Mouse (Mus musculus) megakaryocyte-erythroid progenitor cell, adult 5-6 weeks (primary cell): Measurements from ENCODE around the gene Slc9b2. TPM values are rescaled to one million over a fixed set of nuclear protein-coding genes. Genes with fewer than 3 reads are reported as not detected.
A peak's percentile ranks its signal among the peaks of the same experiment; 100 is the strongest.

Experiments
- ATAC-seq: replicated peaks from 2 replicates; pipeline ENCODE4 v1.8.0; 2016; ENCODE audit warnings: mild to moderate bottlenecking, inconsistent platforms; ENCODE audit not compliant: severe bottlenecking, poor library complexity, low FRiP score, low TSS enrichment
- total RNA-seq, 2 experiments: library from RNA; stranded (forward) in 1 of 2; stranded (reverse) in 1 of 2; fragments of 200-1000, 215-1000 nt in 1 of 2; fragments of >200 nt in 1 of 2; fragmentation: Nextera tagmentation in 1 of 2; gene quantifications; 2 replicates each; pipeline ENCODE4 v1.2.3; 2014 to 2017

Gene Slc9b2
- total RNA-seq, 2 experiments from 2014 or later, result 0.04 TPM; not detected in 1

DNA sequence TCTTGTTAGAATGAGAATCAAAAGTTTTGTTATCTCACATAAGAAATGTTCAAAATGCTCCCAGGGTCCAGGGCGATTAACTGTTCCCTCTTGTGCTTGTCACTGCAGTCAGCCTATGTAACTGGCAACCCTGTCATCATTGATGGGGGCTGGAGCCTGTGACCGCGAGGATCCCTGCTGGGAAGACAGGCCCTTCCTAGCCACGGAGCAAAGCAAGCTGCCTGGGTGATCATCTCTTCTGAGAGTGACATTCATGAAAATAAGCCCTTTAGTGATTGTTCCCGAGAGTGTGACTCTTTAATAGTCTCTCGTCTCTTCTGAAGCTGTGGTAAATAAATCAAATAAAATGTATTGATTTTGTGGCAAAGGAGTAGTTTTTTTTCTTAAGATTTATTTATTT is 3.4 kb upstream of the Slc9b2 start:
- ATAC-seq, result no peak

DNA sequence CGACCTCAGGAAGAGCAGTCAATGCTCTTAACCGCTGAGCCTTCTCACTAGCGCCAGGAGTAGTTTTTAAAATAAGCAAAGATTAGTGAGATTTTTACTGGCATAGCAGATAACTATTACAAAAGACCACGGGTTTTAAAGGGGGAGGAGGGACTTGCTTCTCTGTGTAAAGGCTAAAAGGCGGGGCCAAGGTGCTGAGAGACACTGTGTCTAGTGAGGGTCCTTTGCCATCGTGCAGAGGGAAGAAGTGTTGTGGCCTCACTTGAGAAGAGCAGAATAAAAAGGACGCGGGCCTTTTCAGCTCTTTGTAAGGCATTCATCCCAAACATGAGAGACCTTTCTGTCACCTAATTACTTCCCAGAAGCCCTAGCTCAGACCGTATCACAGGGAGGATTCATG is 2.9 kb upstream of the Slc9b2 start:
- no peak for ATAC-seq

DNA sequence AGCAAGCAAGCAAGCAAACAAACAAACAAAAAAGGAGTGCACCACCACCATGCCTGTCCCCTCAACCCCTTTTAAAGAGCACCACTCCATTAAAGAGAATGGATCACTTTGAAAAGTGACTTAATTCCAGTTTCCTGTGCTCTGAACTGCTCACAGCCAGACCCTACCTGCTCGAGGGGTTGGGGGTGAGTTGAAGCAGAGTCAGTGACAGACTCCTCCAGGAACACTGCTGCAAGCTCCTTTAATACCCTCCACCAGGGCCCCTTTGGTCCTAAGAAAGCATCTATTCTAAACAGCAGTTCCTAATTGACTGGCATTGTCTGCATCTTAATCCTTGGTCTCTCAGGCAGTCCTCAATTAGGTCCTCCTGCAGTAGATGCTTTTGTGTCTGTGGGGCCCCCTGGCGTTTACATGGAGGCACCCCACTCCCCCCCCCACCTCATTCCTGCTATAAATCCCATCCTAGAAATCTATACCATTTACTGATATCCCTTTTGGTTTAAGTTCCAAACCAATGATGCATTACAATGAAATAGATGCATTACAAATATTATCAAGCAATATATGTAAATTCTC is 5.5 kb downstream of the Slc9b2 start:
- ATAC-seq, result no peak

DNA sequence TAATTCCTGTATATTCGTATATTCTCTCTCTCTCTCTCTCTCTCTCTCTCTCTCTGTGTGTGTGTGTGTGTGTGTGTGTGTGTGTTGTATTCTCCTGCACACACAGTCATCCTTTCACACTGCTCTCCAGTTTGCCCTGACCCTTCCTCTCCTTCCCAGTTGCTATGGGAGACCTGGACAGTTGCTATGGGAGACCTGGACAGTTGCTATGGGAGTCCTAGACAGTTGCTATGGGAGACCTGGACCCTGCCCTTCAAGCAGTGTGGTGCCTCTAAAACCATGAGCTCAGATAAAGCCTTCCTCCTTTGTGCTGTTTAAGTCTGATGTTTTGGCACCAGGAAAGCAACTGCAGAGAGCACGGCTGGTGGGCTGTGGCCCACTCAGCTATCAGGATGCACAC is 6.2 kb downstream of the Slc9b2 start:
- no peak for ATAC-seq

DNA sequence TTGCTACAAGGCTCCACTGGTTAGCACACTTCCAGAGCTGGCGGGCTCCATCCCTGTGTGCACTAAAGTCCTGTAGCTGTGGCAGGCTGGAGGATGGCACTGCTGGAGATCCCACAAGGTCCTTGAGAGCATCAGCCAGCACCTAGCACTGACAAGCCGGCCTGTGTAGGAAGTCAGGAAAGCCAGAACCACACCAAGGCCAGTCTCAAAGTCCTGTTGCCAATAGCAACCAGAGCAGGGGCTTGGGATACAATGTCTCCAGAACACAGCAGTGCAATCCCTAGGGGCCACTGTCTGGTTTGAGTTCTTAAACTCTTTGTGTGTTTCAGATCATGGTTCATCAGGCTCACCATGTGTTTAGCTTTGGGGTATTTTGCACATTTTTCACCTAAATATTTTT is 7.3 kb downstream of the Slc9b2 start:
- no peak for ATAC-seq

- ATAC-seq, result no peak
Observed at GRCm38 (mm10) chr3:135315720-135316425, 8.4 kb downstream of the Slc9b2 start.

- ATAC-seq, result no peak
Observed at GRCm38 (mm10) chr3:135318331-135318730, 10.8 kb downstream of the Slc9b2 start.

DNA sequence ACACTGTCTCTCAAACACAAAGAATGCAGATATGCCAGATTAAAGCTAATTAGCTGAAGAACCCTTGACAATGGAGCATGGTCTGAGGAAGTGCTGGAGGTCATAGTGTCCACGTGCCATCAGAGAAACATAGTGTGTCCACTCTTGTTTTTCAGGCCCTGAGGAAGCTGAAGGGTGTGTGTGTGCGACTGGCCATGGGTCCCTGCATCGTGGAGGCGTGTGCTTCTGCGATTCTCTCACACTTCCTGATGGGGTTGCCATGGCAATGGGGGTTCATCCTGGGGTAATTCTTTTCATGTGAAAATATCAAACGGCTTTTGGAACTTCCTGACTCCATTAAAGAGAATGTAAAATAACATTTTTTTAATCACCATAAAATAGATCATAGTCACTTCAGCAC is 16.9 kb downstream of the Slc9b2 start:
- ATAC-seq, result no peak

GRCm38 (mm10) chr3:135327176-135327575 is 19.7 kb downstream of the Slc9b2 start:
- ATAC-seq, result no peak

GRCm38 (mm10) chr3:135327601-135328000 is 20.1 kb downstream of the Slc9b2 start:
- peak; percentile 73; the same call in 1 of the 2 replicates for ATAC-seq

GRCm38 (mm10) chr3:135328560-135328959 is 21.1 kb downstream of the Slc9b2 start:
- peak; percentile 90 for ATAC-seq

- ATAC-seq, result no peak
Observed at GRCm38 (mm10) chr3:135332691-135333090, 25.2 kb downstream of the Slc9b2 start.

- no peak for ATAC-seq
Observed at GRCm38 (mm10) chr3:135333763-135334162, 26.3 kb downstream of the Slc9b2 start.

DNA sequence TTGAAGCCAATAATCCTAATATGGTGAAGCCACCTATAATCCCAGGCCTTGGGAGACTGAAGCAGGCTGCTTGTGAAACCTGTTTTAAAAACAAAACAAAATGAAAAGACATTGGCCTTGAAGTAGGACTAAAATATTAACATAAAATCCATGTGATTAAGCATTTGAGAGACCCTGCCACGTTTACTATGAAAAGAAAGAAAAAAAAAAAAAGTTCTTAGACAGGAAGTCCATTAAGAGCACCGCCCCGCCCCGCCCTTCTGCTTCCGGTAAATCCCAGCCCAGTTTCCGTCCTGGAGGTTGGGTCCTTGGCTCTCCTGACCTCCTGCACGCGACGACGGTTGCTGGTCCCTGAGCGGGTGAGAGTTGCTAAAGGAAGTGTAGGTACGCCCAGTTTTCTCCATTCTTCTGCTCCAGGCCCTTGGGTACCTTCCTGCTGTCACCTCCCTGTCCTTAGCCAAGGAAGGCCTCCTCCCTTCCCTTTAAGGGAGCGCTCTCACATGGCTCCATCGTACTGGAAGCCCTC is 40.3 kb downstream of the Slc9b2 start, which contains the start of gene Slc9b1:
Gene Slc9b1 (plus strand): TSS at position 291 of the 526 bp plus-strand sequence.
- no peak for ATAC-seq

DNA sequence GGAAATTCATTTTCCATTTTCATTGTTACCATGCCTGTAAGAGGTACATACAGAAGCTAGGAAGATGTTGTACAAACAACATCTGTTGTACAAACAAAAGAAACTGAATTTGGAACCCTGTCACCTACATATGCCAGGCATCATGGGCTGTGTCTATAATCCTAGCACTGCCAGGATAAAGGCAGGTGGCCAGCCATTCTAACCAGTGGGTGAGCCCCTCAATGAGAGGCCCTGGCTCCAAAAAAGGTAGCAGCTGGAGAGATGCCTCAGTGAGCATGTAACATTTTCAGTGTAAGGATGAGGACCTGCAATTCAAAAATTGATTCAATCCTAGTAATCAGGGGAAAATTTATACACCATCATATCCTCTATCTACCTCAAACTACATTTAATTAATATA is 41.5 kb downstream of the Slc9b2 start:
- ATAC-seq, result no peak

GRCm38 (mm10) chr3:135351857-135352256 is 44.4 kb downstream of the Slc9b2 start:
- peak; percentile 88 for ATAC-seq

DNA sequence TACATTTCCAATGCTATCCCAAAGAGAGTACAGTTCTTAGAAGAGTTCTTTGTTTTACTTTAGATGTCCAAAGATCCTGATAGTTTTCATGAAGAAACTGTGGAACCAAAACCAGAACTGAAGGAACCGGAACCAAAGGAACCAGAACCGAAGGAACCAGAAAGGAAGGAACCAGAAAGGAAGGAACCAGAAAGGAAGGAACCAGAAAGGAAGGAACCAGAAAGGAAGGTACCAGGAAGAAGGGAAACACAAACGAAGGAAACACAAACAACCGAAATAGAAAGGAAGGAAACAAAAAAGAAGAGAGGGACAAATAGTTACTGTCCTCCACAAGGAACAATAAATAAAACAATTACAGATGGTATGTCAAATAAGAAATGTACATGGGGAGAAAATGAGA is 49.9 kb downstream of the Slc9b2 start:
- ATAC-seq, result no peak

GRCm38 (mm10) chr3:135375836-135376235 is 68.3 kb downstream of the Slc9b2 start:
- ATAC-seq, result no peak

DNA sequence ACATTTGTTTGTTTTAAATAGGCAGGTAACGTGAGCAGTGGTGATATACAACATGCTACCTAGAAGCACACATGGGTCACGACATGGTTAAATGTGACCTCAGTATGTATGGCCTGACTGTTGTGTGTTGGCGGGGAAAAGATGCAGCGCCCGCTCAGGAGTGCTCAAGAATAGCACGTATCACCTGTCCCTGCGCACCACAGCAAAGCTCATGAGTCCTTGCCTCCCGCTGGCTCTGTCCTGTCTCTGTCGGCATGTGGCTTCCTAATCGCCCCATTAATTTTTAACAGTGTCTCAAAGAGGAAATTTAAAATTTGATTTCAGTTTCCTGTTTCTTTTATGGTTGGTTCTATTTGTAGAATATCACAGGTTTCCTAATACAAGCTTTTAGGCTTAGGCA is 69.9 kb downstream of the Slc9b2 start:
- no peak for ATAC-seq

DNA sequence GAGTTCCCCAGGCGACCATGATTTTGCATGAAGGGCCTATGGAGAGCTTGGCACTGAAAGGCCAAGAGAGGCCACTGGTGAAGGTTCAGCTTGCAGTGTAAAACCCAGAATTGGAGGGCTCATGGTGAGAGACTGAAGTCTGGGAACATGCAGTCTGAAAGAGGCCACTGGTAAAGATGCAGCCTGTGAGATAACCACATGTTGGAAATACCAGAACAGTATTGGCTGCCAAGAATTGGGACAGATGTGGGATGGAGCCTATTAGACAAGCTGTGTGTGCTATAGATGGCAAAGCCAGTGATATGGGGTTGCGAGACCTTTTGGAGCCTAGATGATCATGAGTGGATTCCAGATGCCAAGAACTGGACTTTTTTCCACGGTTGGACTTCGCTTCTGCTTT is 72.4 kb downstream of the Slc9b2 start:
- ATAC-seq, result peak; percentile 87

- no peak for ATAC-seq
Observed at GRCm38 (mm10) chr3:135393186-135393585, 85.7 kb downstream of the Slc9b2 start.
